Mouse (Mus musculus) spleen, embryonic (tissue): ENCODE results near the gene Mecom.
"Not testable (repeated sequence)": the region's sequence is repeated elsewhere in the genome, so short reads cannot be mapped to it uniquely, and the experiment has no call there.

Experiments
- CTCF ChIA-PET: fragments of 350-600 bp; sonication (Branson Sonifier 250); formaldehyde crosslinking; loops from one replicate; lab custom pipeline; 2022; lab: Charles Lee

Mecom gene

DNA sequence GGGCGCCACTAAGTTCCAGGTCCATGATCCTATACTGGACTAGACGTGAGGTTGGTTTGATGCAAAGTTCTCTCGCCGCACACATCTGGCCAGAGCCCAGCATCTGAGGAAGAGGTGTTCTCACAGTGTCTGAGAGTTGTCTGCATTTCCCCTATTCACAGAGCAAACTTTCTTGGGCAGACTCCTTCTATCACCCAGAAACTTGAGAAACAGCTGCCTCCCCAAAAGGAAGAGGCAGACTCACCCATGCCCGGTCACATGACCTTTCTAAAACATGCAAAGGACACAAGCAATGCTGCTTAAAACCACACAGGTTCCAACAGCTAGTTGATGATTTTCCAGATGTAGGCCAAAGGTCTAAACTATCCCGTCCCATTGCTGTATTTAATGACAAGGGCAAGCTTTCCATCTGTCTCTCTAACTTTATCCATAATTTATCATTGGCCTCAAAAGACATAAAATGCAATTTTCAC, 101.8 kb downstream of the Mecom start:
- CTCF ChIA-PET = no interaction called here

DNA sequence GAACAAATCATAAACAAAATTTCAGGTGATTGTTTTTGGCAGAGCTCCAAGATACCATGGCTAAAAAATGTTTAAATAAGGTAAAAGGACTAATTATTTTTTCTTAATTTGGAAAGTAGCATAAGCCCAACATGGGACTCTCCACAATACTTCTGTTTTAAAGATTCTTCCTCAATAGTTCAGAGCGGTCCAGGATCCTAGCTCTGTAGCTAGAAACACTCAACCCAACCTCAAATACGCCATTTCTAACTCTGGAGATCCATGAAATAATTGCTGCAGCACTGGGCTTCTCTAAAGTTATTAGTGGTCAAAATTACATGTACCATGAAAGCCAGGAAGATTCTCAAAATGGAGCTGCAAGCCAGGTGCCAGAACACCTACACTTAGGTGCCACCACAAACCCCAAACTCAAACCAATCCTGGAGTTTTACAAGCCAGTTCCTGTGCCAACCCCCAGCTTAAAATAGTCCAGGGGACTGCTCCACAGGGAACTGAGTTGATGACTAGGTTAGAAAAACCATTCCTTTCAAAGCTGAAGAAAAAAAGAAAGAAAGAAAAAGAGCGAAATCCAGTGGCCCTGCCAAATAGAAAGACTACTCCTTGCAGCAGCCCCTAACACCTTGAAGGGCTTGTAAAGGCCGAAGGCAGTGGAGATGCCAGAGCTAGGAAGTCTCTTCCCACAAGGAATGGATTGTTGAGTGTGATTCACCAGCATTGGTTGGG, 102.4 kb downstream of the Mecom start:
- CTCF ChIA-PET = no interaction called here

DNA sequence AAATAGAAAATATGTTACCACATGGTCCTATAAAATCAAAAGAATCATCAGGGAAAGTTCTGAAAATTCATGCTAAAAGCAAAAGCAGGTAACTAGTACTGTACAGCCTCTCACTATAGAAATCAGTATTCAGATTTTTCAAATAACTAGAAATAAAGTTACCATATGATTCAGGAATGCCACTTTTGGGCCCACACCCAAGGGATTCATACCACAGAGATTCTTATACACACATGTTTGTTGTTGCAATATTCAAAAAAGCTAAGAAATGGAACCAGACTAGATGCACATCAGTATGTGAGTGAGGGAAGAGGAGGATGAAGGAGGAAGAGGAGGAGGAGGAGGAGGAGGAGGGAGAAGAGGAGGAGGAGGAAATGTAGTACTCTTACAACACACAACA, 106.2 kb downstream of the Mecom start:
- CTCF ChIA-PET = no interaction called here

DNA sequence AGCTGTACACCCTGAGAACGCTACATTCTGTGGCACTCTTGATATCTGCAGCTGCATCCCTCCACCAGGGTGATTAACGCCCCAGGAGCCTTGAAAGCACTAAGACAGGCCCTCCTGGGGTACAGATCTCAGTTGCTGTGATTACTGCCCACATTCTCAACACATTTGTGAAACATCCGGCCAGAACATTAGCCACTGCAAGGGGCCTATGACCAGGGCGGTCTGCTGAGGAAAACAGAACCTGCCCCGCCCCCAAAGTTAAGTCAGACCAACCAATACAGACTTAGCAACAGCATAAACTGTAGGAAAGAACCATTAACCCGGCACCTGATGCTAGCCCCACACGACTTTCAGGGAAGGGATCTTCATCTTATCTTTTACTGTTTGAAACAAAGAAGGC, 109.8 kb downstream of the Mecom start:
- CTCF ChIA-PET = no interaction called here

DNA sequence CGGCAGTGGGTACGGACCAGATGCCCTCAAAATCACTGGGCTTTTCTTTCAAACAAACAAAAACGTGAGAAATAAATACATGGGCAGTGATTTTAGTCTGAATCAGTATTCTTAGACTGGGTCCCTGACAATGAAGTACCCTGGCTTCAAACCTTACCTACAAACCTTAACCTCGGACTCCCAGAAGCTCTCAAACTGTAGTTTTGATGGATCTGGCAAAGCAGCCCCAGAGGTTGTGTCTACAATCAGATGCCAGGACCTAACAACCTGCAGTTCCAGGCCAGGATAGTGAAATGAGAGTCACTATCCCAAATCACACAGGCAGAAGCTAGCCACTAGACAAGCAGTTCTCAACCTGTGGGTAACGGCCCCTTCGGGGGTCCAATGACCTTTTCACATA, 111.2 kb downstream of the Mecom start:
- CTCF ChIA-PET = no interaction called here

DNA sequence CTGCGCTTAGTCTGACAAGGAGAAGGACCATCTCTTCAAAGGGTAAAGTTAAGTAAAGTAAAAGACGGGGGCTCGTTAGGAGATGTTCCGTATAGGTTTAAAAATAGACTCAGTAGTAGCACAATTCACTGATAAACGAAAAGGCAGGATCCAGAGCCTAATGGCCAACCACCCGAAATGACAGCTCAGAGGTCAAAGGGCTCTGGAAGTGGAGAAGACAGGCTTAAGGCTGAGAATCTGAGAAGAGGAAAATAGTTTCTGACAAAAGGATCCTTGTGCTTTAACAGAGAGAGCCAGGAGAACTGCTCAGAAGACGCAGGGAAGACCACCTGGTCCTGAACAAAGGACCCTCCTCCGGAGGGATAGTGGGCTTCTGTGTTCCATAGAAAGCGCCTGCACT, 111.7 kb downstream of the Mecom start:
- CTCF ChIA-PET = no interaction called here

DNA sequence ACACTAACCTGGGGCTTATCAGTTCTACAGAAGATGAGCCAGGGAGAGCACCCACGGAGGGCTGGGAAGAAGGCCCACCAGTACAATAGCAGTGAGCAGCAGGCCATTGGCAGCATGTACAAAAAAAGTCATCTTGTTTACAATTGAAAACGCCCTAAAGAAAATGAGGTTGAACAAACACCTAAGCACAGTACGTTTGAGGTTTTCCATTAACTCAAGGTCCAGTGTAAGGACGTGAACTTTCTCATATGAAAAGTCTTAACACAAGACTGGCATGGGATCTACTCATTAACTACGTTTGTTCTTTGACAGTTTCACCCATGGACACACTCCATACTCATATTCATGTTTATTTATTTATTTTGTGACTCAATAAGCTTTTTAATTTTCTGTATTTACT, 118.9 kb downstream of the Mecom start:
- CTCF ChIA-PET = no interaction called here

DNA sequence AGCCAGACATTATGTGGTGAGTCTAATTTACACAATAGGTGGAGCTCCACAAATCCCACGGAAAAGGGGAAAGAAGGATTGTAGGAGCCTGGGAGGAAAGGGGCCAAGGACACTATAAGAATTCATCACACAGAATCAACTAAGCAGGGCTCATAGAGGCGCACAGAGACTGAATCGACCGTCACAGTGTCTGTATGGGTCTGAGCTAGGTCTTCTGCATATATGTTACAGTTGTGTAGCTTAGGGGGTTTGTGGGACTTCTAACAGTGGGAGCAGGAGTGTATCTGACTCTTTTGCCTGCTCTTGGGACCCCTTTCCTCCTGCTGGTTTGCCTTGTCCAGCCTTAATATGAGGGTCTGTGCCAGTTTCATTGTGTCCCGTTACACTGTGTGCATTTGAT, 123.8 kb downstream of the Mecom start:
- CTCF ChIA-PET = no interaction called here

DNA sequence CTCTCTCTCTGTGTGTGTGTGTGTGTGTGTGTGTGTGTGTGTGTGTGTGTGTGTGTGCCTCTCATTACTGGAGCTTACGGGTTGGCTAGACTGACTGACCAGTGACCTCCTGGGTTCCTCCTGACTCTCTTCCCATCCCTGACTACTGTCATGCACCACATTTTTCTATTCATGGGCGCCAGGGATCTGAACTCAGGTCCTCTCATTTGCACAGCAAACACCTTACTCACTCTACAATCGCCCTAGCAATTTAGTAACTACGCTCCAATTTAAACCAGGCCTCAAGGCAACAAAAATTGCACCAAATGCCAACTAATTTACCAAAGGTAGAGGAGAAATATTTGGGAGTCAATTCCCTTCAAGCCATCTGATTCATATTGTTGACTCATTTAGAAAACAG, 125.9 kb downstream of the Mecom start:
- CTCF ChIA-PET = not testable (repeated sequence)

DNA sequence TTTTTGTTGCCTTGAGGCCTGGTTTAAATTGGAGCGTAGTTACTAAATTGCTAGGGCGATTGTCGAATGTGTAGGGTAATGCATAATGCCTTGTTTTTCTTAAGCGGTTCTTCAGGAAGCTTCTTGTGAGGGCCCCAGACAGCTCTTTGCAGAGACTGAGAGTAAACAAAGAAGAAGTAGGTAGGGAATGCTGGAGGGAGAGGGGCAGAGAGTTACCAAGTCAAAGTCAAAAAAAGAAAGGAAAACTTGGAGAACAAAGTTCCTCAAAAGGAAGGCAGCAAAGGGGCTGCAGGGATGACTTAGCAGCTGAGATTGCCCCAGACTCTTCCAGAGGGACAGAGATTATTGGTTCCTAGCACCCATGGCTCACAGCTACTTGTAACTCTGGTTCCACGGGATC, 126.9 kb downstream of the Mecom start:
- CTCF ChIA-PET = no interaction called here

DNA sequence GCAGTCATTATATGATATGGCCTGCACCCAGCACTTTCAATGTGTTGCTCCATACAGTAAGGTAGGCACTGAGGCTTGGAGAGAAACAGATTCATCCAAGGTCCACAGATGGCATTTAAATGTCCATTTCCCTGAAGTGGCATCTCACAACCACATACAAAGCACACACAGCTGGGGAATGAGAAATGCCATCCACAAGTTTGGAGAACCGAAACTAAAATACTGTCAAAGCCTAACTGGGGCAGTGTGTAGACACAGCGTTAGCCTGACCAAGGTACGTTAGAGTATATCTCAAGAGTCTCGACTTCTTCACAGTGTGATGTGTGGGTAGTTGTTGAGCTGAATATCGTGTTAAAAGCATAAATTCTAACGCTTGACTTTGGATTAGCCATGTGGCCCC, 133.6 kb downstream of the Mecom start:
- CTCF ChIA-PET = no interaction called here

DNA sequence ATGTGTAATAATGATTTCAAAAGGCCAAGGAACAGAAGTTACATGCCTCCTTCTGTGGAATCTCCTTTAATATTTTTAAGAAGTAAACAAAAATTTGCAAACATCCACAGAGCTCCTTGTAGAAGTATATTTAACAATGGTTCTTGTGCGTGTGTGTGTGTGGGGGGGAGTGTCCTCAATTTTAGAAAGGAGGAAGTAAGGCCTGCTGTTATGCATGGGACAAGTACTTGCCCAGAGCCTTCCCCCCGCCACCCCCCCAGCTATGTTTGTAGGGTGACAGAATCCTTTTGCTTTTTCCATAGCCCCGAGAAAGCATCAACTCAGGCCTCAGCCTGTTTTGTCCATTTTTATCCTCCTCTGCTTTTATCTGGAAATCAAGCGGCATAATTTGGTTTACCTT, 137.0 kb downstream of the Mecom start:
- CTCF ChIA-PET = no interaction called here

DNA sequence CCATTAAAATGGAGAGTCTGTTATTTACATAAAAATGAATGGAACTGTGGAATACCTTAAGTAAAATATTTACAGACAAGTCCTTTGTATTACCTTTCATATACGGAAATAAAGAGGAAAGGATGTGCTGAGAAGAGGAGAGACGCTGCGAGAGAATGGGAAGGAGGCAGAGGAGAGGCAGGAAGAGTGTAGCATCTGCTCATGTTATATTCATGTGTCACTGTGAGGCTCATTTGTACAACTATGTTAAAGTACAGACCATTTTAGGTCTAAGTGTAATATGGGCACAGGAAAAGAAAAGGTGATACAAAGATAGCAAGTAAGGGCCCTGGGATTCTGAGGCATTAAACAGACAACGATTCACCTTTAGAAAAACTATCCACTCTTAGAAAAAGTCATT, 143.0 kb downstream of the Mecom start:
- CTCF ChIA-PET = no interaction called here

DNA sequence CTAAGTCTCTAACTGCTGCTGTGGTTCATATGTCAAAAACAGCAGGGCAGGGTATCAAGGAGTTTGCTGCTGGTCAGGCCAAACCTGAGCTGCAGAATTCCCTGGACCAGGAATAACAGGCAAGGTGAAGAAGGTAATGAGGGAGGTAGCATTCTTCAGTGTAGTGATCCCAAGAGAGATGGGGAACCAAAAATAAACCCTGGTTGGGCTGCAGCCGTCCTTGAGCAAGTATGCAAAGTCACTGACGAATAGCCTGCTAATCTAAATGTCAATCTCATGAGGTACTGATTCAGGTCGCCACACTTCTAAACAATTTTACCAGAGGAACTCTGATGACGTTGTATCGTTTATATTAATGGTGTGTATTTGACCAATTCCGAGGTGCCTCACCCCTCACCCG, 148.9 kb downstream of the Mecom start:
- CTCF ChIA-PET = no interaction called here

DNA sequence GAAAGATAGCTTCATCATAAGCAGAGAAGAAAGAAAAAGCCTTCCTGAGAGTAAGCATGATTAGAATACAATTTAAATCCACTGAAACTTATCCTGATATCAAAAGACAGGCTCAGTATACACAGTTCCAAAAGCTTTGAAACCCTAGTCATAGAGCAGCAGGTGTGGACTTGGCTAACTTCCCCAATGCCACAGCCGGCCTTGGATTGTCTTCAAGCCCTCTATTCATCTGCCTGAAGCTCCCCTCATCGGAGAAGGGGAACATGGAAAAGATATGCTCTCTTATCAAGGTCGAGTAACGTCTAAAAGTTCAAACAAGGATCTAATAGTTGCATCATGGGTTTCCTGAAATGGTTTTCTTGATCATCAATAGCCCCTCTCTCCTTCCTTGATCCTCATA, 152.9 kb downstream of the Mecom start:
- CTCF ChIA-PET = no interaction called here

DNA sequence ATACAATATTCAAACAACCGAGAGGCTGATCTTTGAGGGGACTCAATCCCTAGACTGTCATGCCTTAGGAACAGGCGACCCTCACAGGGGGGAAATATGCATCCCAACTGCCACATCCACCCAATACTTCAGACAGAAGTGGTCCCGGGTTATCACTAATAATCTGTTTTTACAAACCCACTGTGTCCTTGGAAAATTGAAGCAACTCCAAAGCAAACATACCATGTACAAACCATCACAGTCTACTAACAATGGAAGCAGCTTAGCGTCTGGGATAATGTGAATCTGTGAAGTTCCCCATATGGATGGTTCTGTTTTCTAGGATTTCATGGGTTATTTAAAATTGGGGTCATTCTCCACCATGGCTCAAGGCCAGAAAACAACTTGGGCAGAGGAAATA, 155.1 kb downstream of the Mecom start:
- CTCF ChIA-PET = no interaction called here

DNA sequence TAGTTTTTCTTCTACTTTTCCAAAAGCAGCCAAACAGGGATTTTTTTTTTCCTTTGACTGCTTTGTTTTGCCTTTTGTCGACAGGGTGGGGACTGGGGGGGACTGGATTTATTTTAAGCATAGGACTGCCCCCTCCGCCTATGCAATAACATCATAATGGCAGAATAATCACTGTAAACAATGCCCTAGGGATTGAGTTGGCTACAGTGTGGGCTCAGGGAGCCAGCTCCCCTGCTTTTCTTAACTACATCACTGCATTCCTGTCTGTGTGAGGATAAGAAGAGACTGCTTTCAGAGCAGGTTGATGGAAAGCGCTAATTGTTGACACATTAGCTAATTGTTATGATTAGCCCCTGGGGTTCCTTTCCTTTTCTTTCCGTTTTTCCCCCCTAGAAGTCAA, 155.6 kb downstream of the Mecom start:
- CTCF ChIA-PET = no interaction called here

DNA sequence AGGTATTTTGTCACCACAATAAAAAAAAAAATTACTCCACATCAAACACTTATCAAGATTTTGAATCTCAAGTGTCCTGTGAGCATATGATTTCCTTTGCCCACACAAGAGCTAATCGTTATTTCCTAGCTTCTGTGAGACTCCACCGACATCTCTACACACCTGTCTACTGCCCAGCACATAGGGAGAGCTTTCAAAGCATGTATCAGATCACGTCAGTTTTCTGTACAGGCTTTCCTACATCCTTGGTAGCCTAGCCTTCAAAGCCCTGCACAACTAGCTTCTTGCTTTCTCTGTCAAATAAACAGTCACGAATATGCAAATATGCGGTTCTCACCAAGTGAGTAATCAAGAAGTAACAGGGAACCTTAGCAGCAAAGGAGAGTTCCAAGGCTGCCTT, 157.5 kb downstream of the Mecom start:
- CTCF ChIA-PET = no interaction called here

DNA sequence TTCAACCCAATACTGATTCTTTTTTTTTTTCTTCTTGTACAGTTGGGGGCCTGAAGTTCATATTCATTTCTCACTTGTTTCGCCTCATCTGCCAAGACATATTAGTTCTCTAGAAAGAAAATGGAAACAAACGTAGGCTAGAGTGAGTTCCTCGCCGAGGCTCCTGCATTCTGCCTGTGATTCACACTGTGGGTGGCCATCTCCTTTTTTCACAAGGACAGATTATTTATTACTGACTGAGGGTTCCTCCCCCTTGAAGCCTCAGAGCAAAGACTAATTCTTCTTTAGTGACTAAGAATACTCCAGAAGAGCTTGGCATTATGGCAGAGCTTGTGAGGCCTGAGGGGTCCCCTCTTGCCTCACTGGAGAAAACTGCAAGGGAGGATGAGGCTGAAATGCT, 167.5 kb downstream of the Mecom start:
- CTCF ChIA-PET = no interaction called here

DNA sequence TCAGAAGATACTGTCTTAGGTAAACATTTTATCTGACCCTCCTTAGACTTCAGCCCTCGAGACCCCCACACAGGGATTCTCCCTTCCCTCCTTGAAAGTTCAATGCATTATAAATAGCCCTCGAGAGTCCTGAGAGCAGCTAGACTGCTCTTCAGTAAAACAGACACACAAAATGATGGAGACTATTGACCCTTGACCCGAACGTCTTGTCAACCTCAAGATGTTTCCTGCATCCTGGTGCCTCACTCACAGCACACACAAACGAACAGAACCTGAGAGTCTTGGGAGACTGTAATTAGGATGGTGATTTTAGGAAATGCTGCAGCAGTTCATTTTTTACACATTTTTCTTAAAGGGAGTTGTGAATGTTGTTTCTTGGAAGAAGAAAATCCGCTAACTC, 168.5 kb downstream of the Mecom start:
- CTCF ChIA-PET = no interaction called here

DNA sequence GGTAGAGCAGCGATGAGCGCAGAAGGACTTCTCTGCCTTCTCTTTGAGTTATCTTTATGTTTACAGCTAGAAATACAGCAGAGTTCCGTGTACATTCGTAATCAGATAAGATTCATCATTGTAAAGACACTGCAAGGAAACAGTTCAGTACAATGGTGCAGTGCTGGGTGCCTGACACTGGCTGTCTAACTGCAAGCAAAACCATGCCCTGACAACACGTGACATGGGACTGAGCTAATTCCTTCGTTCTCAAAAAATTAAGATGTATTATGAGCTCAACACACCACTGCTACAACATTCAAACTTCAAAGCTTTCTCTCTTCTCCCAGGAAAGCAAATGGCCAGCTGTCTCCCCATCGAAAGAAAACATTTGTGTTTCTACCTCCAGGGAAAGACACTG, 176.3 kb downstream of the Mecom start:
- CTCF ChIA-PET = no interaction called here

DNA sequence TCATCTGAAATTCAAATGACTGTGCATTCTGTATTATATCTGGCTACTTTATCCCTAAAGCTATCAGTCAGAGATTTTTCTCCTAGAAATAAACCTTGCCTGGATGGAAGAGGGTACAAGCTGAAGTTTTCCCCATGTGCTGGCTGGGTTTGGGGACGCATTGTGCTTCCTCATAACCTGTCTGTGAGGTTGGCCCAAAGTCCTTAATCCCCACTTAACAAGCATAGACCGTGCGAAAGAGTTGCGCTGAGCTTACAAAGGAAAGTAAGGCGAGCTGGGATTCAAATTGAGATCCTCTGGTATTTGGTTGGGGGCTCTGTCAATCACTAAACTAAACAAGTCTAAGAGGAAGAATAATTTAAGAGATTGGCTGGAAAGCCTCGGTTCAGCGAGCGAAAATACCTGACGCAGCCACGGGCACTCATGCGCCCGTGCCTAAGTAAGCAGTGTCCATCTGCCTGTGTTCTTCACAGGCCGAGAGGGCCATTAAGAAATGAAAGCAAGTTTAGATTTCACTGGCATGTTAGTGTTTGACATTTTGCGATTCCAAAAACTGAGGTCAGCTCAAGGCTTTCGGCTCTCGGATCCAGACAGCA, 176.8 kb downstream of the Mecom start:
- CTCF ChIA-PET = no interaction called here

DNA sequence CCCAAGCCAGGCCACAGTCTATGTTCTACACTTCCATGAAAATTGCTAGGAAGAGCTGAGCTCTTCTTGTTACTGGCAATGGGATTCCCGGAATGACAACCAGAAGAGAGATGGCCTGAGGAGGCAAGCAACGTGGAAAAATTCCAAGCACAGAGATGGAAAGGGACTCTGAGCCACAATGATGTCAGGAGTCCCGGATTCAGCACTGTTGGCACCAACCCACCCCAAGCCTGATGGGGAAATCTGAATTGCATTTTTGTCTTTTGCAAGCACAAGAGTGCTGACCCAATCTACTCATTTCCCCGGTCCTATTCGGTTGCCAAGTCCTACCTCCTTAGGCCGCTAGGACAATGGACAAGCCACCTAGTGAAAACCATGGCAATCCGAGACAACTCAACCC, 181.2 kb downstream of the Mecom start:
- CTCF ChIA-PET = no interaction called here

DNA sequence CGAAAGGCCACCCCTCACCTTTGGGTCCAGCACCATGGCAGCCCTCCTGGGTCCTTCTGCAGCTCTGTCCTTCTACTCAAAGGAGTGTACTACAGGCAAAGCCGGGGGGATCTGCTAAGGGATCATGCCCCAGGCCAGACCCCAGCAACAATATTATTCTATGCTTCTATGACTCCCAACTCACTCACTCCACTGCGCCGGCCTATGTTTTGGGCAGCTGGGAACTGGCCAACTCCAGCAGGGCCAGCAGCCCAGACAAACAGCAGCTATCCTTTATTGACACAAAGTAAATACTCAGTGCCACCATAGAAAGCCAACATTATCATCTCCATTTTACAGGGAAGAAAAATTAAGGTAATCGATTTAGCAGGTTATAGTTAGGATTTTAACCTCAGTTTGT, 186.6 kb downstream of the Mecom start:
- CTCF ChIA-PET = interaction anchor here (0.7 kb wide), 1 partner anchor 13 kb away, joined by 3 read pairs; no protein-coding TSS in a partner anchor
